Mouse (Mus musculus) heart, adult 9 months (tissue): ENCODE results near the gene Gm17482.

Experiments used
- DNase-seq, 2 experiments: peaks; one replicate each; pipeline ENCODE4 v3.0.0; 2022; ENCODE audit warnings: low spot score in 2 of 2

Gm17482 gene

DNA sequence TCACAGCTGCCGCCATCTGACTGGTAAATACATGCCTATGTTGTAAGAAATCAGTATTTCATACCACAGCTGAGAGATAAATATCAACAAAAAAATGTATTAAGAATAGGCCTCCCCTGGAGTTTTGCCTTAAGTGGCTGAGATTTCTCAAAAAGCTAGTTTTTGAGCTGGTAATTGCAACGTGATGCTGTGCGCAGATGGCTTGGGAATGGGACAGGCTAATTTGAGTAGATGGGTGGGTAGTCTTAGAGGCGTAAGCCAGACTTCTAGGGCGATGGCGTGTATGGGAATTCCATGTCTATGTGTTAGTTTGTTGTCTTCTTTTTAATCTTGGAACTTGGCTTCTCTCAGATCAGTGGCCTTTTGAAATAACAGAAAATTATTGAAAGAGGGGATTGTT is 64.7 kb downstream of the Gm17482 start:
- DNase-seq = no peak

DNA sequence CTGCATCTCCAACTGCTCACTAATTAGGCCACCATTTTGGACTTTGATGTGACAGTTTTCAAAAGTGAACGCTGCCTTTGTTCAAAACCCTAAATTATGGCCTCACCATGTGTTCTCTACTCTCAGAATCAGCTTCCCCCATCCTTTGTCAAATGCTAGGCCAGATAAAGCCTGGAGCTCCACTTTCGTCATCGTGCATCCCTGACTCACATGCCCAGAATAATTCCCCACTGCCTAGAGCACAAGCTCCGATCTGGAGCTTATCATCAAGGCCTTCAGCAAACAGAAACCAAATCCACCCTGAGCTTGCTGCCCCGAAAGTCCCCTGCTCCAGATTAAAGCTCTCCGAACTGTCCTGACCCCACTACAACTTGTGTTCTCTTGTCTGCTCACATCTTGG is 65.5 kb downstream of the Gm17482 start:
- DNase-seq = no peak

DNA sequence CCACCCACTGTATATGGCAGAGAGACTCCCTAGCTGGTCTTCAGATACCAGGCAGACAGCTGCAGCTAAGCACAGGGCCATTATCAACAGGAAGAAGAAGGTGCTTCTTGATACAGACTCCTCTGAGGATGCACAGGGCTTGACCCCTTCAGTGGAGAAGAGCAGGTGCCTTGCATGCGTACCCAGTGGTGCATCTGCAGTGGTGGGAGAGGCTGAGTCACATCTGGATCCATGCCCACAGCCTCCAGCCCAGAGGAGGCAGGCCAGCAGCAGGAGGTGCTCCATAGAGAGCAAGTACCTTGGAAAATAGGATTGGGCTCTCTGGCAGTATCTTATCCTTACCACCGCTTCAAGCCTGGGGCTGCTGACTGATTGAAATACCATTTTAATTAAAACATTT is 66.7 kb downstream of the Gm17482 start:
- DNase-seq = no peak

DNA sequence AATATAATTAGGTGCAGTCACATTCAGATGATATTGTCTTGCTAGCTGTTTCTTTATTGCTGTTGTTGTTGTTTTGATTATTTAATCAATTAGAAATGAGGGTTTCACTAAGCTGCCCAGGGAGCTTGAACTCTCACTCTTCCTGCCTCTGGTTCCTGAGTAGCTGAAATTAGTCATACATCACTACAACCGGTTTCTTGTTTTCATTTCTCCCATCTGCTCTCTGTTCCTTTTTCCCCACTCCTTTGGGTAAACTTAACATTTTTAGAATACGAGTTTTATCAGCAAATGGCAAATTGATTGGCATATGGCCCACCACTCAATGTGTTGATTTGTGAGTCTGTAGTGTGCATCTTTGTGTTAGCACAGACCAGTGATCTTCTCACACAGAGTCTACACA is 80.0 kb downstream of the Gm17482 start:
- no peak for DNase-seq
